Mouse (Mus musculus): ENCODE measurements around the gene Capzb.

Capzb gene

DNA sequence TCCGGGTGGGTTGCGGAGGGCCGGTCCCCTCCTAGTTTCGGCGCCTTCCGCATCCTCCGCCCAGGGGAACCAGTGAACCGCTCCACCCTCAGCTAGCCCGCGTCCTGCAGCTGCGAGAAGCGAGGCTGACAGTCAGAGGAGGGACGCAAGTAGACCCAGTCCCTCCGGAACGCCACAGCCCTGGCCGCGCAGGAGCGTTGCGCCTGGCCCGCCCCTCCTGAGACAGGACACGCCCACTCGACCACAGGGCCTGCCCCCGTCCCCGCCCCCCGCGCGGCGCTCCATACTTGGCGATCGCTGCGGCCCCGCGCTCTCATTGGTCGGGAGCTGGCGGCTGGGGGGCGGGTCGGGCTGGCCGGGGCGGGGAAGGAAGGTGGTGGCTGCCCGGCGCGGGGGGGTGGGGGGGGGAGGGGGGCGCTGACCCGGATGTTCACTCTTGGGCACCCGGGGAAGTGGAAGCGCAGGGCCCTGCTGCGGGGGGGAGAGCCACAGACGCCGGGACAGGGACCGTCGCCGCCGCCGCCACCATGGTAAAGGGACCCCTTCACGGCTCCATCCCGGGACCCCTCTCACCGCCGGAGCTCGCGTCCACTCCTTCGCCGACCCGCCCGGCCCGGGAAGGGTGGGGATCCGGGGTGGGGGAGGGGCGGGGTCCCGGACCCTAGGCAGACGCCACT is at the start of gene Capzb:
Capzb (plus strand) TSS at position 401 of the 677 bp plus-strand sequence.
- peak; percentile 99 for DNase-seq

DNA sequence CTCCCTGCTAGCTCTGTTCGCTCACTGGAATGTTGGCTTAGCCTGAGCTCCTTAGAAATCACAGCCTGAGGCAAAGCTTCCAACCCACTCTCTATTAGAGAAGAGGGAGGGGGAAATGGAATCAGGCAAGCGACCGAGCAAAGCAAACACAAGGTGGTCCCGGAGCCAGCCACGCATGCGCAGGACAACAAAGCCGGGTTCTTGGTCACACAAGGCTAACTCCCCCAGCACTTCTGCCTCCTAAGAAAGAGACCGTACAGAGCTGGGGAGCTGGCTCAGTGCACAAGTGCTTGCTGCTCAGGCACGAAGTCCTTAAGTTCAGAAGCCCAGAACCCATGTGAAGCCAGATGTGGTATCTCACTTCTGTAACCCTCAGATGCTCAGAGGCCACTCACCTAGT is 49.7 kb upstream of the Capzb start:
- peak; percentile 63 for DNase-seq

DNA sequence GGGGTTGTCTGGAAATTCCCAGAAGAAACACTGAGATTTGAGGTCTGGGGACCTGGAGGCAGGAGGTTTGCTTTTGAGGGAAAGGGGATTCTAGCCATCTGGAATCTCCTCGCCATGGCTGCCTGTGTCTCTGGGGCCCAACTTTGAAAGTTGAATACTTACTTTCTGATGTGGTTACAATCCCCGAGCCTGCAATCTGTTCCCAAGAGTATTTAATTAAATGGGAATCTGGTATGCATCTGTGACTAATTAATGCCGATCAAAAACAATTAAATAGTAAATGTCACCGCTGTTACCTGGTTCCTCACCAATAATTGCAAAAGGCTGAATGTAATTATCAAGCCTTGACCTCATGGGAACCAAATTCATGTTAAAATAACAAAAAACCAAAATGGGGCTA is 48.1 kb upstream of the Capzb start:
- DNase-seq: peak; percentile 36

- DNase-seq: peak; percentile 19
These were observed 47.5 kb upstream of the Capzb start for GRCm38 (mm10) chr4:139145156-139145555.

- no peak for DNase-seq
These were observed 45.9 kb upstream of the Capzb start for GRCm38 (mm10) chr4:139146760-139147159.

GRCm38 (mm10) chr4:139151370-139151769 is 41.3 kb upstream of the Capzb start:
- no peak for DNase-seq

DNA sequence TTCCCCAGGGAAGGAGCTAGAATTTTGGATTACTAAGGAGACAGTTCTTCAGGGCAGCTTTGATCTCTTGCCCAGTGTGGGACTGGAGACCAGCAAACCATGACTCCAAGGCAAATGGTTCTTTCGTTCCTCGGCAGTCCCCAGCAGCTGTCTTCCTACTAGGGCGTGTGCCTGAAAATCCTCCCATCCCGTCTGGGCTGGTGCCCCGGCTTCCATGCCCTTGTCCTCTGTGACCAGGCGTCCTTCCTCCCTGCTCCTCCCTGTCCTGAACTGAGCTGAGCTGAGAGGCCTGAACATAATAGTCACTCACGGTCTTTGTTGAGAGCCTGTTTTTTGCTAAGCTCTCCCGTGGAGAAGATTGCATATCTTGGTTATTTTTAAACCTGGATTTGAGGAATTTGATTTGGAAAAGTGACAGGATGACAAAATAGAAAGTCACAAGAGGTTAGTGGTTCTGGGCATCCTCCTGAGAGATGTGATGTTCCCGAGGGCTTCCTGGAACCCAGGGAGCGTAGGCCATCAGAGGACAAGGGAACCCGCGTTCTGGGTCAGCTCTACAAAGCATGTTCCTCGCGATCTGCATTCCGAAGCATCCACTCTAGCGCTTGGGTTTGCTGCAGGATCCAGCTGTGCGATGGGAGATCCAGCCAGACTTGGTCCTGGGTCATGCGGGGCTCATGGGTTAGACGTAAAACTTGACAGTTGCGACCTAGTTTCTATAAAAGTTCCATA is 38.0 kb upstream of the Capzb start:
- no peak for DNase-seq

- no peak for DNase-seq
These were observed 36.2 kb upstream of the Capzb start for GRCm38 (mm10) chr4:139156538-139156937.

DNA sequence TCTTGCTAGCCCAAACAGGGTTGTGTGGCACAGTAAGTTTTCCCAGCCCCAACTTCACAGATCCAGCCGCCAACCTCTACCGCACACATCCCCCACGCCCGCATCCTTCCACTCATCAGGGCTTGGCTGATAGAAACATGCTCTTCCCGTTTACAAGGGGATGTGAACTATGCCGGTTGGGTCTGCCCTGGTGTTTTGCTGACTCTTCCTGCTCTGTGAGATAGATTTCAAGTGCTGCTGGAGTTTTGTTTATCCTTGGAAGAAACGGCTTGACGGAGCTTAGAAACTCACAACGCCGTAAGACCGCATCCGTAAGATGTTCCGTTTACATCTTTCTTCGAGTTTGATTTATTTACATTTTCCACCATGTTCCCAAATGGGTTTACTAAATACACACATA is 34.3 kb upstream of the Capzb start:
- no peak for DNase-seq

DNA sequence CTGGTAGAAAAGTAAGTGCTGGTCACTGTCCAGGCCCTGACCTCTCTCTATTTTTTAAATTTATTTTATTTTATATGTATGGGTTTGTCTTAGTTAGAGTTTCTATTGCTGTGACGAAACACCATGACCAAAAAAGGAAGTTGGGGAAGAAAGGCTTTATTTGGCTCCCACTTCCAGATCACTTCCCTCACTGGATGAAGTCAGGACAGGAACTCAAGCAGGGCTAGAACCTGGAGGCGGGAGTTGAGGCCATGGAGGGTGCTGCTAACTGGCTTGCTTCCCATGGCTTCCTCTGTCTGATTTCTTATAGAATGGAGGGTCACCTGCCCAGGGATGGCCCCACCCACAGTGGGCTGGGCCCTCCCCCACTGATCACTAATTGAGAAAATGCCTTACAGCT is 31.6 kb upstream of the Capzb start:
- no peak for DNase-seq

- DNase-seq: no peak
These were observed 28.6 kb upstream of the Capzb start for GRCm38 (mm10) chr4:139164082-139164481.

DNA sequence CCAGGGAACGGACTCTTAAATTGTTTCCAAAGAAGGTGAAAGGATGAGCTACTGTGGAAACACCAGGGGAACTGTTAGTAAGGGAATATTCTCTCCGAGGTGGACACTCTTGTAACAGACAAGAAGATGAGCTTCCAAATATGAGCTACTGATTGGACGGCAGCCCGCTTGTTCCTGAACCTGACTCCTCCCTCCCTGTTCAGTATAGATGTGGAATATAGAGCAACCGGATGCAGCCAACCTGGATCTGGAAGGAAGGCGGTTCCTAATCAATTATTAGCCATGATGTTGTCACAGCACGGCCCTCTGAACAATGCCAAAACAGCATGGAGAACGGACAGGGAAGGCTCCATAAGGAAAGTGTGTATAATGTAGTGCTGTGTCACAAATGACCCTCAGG is 27.4 kb upstream of the Capzb start:
- no peak for DNase-seq

- DNase-seq: no peak
These were observed 26.5 kb upstream of the Capzb start for GRCm38 (mm10) chr4:139166244-139166643.

DNA sequence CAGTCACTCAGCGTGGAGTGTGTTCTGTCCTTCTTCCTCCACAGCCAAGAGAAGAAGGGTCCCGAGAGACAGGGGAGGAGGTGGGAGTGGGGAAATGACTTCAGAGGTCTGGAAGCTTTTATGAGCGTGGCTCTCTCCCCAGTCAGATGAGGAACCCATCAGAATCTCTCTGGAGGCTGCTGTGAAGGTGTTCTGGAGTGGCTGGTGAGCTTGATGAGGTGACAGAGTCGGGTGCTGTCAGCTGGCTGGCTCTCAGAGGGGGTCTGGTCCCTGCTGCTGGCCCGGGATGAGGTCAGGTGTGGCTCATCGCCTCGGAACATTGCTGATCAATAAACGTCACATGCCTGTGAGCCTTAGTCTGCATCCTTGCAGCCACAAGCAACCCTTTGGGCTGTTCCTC is 25.6 kb upstream of the Capzb start:
- no peak for DNase-seq

GRCm38 (mm10) chr4:139168985-139169747 is 23.5 kb upstream of the Capzb start:
- peak; percentile 57 for DNase-seq

GRCm38 (mm10) chr4:139169748-139170279 is 22.9 kb upstream of the Capzb start:
- peak; percentile 32 for DNase-seq

- peak; percentile 36 for DNase-seq
These were observed 17.4 kb upstream of the Capzb start for GRCm38 (mm10) chr4:139175061-139175971.

DNA sequence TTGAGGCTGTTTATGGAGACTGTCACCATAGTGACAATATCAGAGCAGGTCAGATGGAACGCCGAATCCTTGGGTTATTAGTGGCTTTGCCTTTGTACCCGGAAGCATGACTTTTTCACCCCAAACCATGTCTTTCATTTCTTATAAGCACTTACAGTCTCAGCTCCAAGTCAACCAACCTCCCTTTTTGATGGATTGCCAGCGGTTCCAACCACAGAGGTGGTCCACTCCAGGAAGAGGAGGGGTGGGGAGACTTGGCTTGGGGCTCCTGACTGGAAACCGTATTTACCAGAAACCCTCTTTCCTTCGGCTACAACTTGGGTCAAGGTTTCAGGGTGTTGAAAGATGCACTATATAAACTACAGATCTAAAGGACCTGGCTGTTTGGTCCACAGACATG is 16.7 kb upstream of the Capzb start:
- no peak for DNase-seq

DNA sequence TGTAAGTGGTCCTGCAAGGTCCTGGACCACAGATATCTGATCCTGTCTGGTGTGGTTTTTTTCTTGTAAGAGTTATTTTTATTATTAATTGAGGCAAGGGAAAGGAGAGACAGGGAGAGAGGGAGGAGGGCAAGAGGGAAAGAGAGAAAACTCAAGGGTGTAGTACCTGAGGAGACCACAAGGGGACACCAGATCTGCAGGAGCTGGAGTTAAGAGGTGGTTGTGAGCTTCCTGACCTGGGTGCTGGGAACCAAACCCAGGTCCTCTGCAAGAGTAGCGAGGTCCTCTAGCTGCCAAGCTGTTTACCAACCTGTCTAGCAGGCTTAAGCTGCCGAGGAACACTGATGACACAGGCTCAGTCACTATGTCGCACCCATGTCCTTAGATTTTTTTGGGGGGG is 14.8 kb upstream of the Capzb start:
- no peak for DNase-seq

- DNase-seq: no peak
These were observed 14.3 kb upstream of the Capzb start for GRCm38 (mm10) chr4:139178377-139178776.

DNA sequence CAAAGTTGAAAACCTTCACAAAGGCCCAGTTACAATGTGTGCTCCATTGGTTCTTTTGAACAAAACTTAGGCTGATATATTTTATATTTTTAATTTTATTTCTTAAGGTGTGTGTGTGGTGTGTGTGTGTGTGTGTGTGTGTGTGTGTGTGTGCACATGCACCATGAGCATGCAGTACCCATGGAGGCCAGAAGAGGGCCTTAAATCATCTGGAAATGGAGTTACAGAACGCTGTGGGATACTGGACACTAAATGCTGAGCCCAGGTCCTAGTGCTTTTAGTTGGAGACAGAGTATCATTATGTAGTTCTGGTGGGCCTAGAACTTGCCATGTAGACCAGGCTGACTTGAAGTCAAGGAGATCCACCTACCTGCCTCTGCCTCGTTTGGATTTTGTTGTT is 13.5 kb upstream of the Capzb start:
- no peak for DNase-seq
